Mouse (Mus musculus): ENCODE measurements around the gene Zc3hc1. TPM values are rescaled to one million over a fixed set of nuclear protein-coding genes. Genes with fewer than 3 reads are reported as not detected.

Zc3hc1 gene
- polyA plus RNA-seq (2015; fragmentation: Nextera tagmentation; extraction: Ambion mirVana), result 22.9 and 23.6 TPM in 2 replicates

DNA sequence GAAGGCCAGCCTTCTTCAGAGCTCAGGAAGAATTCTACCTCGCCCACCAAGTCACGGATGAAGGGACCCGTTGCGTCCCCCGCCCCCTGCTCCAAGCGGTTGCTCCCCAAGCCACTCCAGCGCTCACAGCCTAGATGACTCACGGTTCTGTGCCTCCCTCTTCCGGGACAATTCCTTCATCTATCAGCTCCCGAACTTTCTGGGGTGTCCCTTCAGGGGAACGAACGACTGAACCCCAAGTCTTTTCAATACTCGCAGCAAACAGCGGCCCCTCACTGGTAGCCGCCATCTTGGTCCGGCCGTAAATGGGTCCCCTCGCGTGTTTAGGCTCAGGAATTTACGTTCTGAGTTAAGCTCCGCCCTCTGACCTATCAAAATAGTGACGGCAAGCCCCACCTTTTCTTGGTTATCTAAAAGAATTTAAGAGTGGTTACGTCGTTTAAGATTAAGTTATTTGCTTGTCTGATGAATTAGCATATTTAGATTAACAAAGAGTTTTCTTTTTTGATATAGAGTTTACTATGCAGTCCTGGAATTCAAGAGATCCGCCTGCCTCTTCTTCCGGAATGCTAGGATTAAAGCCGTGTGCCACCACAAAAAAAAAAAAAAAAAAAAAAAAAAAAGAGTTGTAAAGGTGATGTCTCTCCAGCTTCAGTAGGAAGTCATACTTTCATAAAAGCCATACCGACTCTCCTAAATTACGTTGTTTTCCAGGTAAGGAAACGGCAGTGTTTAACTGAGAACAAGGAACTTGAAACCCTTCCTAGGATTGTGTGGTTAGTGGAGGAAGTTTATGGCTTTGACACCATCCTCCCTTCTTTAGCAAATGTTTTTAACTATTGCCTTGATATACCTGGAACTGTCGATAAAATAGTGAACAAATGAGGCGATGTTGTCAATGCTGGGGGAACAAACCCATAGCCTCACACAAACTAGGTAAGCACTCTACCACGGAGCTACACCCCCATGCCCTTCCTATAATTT, at the start of gene Zc3hc1:
TSS of gene Zc3hc1 (minus strand) at position 315 of the 984 bp plus-strand sequence.
- Histone ChIP-seq H3K4me3 (ENCODE audit: low read depth, low read length) (peak within 1 kb of the TSS; percentile 80), H3K4me2 (replicated peaks; ENCODE audit: low read depth, low read length) (peak within 1 kb of the TSS; percentile 72), H3K27me3 (replicated peaks; ENCODE audit: insufficient read depth, low read length) (no peaks in the 10 kb centered on the region), H3K36me3 (ENCODE audit: insufficient read depth, low read length) (no peaks in the 10 kb centered on the region), H3K9me3 (ENCODE audit: low read length) (no peaks in the 10 kb centered on the region), H3K27ac (ENCODE audit: low read length) (peak within 1 kb of the TSS; percentile 54), H3K9ac (replicated peaks; ENCODE audit: low read depth) (peak within 1 kb of the TSS; percentile 62), H3K4me1 (ENCODE audit: insufficient read depth, low read depth, low read length) (no peaks in the 10 kb centered on the region)
- DNase-seq (ENCODE audit: low spot score) (peak; percentile 95), ATAC-seq (peak; percentile 93)
- WGBS, result 15% methylated on average over 33 of the region's 33 CpGs
- TF ChIP-seq EP300 (IDR thresholded peaks at IDR 0.05), result 0 out of 2 replicates have a peak, but pooled peaks have one; percentile 31
- no peak for TF ChIP-seq CTCF (IDR thresholded peaks at IDR 0.05)

DNA sequence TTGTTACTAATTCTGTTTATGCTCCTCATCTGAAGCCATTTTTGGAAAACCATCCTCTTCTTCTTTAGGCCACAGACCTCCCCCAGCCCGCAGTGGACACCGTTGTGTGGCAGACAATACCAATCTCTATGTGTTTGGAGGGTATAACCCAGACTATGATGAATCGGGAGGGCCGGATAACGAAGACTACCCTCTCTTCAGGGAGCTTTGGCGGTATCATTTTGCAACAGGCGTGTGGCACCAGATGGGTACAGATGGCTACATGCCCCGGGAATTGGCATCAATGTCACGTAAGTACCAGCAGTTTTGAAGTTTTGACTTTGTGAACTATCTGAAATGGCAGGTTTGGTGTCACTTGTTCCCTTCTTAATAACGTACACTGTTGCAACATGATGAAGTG, 48.7 kb upstream of the Zc3hc1 start:
- peaks cover 13% of the 10 kb centered on the region; the same call in 1 of the 2 replicates for H3K36me3 ChIP-seq (ENCODE audit: insufficient read depth, low read length)
- H3K27ac ChIP-seq (ENCODE audit: low read length), result no peak overlapping the region
- H3K4me3 ChIP-seq (ENCODE audit: low read depth, low read length), result no peak overlapping the region
- WGBS, result 95% methylated on average over 10 of the region's 10 CpGs
- no peak overlapping the region for H3K4me2 ChIP-seq (replicated peaks; ENCODE audit: low read depth, low read length)
- TF ChIP-seq CTCF (IDR thresholded peaks at IDR 0.05) (no peak), EP300 (IDR thresholded peaks at IDR 0.05) (no peak)
- no peak overlapping the region for H3K9ac ChIP-seq (replicated peaks; ENCODE audit: low read depth)
- no peaks in the 10 kb centered on the region for H3K9me3 ChIP-seq (ENCODE audit: low read length)
- DNase-seq (ENCODE audit: low spot score) (no peak), ATAC-seq (no peak)
- H3K4me1 ChIP-seq (ENCODE audit: insufficient read depth, low read depth, low read length), result no peaks in the 10 kb centered on the region
- no peaks in the 10 kb centered on the region for H3K27me3 ChIP-seq (replicated peaks; ENCODE audit: insufficient read depth, low read length)

DNA sequence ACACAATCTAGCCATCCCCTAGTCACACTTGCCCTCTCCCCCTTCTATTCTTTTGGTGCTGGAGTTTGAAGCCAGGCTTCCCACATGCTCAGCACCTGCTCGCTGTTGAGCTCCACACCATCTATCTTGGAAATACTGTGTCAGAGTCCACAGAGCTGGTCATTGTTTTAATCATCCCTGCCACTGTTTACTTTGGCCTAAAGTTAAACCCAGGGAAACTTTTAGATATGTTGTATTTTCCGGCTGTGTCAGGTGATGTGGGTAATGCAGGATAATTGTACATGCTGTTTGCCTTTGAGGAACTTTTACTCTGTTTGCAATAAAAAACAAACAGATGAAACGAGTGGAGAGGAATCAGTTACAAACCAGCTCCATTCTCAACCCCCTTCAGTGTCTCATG, 46.2 kb upstream of the Zc3hc1 start:
- Histone ChIP-seq H3K27me3 (replicated peaks; ENCODE audit: insufficient read depth, low read length) (no peaks in the 10 kb centered on the region), H3K4me3 (ENCODE audit: low read depth, low read length) (no peak overlapping the region), H3K36me3 (ENCODE audit: insufficient read depth, low read length) (0 out of 2 replicates have a peak, but pooled peaks cover 5% of the 10 kb centered on the region), H3K4me2 (replicated peaks; ENCODE audit: low read depth, low read length) (no peak overlapping the region), H3K9me3 (ENCODE audit: low read length) (no peaks in the 10 kb centered on the region), H3K9ac (replicated peaks; ENCODE audit: low read depth) (no peak overlapping the region), H3K4me1 (ENCODE audit: insufficient read depth, low read depth, low read length) (no peaks in the 10 kb centered on the region), H3K27ac (ENCODE audit: low read length) (no peak overlapping the region)
- no peak for ATAC-seq
- WGBS, result 43% methylated on average over 3 of the region's 3 CpGs
- TF ChIP-seq CTCF (IDR thresholded peaks at IDR 0.05), result no peak
- TF ChIP-seq EP300 (IDR thresholded peaks at IDR 0.05), result no peak
- no peak for DNase-seq (ENCODE audit: low spot score)

DNA sequence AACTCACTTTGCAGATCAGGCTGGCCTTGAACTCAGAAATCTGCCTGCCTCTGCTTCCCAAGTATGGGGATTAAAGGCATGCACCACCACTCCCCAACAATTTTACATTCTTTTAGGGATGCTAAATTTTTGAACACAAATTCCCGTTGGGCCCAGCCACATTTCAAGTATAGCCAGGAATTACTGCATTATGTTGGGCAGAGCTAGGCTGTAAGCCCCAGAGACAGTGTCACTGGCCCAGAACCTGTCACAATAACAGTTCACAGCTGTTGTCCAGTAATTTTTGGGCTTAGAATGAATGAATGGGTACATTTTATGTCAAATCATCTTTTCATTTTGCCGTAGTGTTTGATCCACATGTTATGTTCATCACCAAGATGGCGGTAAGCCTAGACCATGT, 45.6 kb upstream of the Zc3hc1 start:
- H3K36me3 ChIP-seq (ENCODE audit: insufficient read depth, low read length), result no peaks in the 10 kb centered on the region
- no peak overlapping the region for H3K4me3 ChIP-seq (ENCODE audit: low read depth, low read length)
- no peak overlapping the region for H3K4me2 ChIP-seq (replicated peaks; ENCODE audit: low read depth, low read length)
- ATAC-seq (no peak), DNase-seq (ENCODE audit: low spot score) (no peak)
- no peak overlapping the region for H3K27ac ChIP-seq (ENCODE audit: low read length)
- no peaks in the 10 kb centered on the region for H3K4me1 ChIP-seq (ENCODE audit: insufficient read depth, low read depth, low read length)
- WGBS, result 84% methylated on average over 3 of the region's 3 CpGs
- H3K9ac ChIP-seq (replicated peaks; ENCODE audit: low read depth), result no peak overlapping the region
- H3K27me3 ChIP-seq (replicated peaks; ENCODE audit: insufficient read depth, low read length), result no peaks in the 10 kb centered on the region
- no peak for TF ChIP-seq EP300 (IDR thresholded peaks at IDR 0.05)
- TF ChIP-seq CTCF (IDR thresholded peaks at IDR 0.05), result no peak
- H3K9me3 ChIP-seq (ENCODE audit: low read length), result no peaks in the 10 kb centered on the region

DNA sequence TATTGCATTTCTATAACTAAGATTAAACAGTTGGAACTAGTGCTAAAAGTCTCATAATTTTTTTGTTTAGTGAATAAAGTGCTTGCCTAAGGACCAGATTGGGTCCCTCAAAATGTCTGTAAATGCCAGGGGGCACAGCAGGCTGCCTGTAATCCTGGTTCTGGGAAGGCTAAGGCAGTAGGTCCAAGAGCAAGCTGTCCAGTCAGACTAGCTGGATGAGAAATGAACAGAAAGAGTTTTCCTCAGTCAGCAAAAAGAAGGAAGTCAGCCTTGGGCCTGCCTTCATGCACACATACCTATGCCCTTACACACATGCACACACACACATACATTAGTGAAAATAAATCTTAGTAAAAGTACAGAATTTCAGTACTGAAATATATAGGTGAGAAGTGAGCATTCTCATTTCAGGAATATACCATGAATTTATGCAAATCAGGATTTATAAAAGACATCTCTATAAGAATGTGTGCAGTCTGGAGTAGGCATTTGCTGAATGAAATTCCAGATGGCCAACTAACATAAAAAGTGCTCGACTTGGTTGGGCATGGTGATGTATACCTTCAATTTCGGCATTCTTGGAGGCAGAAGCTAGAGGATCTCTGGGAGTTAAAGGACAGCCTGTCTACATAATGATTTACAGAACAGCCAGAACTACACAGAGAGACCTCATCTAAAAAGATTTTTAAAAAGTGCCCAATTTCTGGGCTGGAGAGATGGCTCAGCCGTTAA, 41.8 kb upstream of the Zc3hc1 start:
- WGBS, result 40% methylated on average over 3 of the region's 3 CpGs
- H3K4me2 ChIP-seq (replicated peaks; ENCODE audit: low read depth, low read length), result no peak overlapping the region
- TF ChIP-seq EP300 (IDR thresholded peaks at IDR 0.05), result no peak
- TF ChIP-seq CTCF (IDR thresholded peaks at IDR 0.05), result no peak
- H3K27ac ChIP-seq (ENCODE audit: low read length), result no peak overlapping the region
- ATAC-seq (no peak), DNase-seq (ENCODE audit: low spot score) (no peak)
- no peak overlapping the region for H3K9ac ChIP-seq (replicated peaks; ENCODE audit: low read depth)
- no peaks in the 10 kb centered on the region for H3K4me1 ChIP-seq (ENCODE audit: insufficient read depth, low read depth, low read length)
- H3K4me3 ChIP-seq (ENCODE audit: low read depth, low read length), result no peak overlapping the region
- no peaks in the 10 kb centered on the region for H3K9me3 ChIP-seq (ENCODE audit: low read length)
- no peaks in the 10 kb centered on the region for H3K27me3 ChIP-seq (replicated peaks; ENCODE audit: insufficient read depth, low read length)
- no peaks in the 10 kb centered on the region for H3K36me3 ChIP-seq (ENCODE audit: insufficient read depth, low read length)

DNA sequence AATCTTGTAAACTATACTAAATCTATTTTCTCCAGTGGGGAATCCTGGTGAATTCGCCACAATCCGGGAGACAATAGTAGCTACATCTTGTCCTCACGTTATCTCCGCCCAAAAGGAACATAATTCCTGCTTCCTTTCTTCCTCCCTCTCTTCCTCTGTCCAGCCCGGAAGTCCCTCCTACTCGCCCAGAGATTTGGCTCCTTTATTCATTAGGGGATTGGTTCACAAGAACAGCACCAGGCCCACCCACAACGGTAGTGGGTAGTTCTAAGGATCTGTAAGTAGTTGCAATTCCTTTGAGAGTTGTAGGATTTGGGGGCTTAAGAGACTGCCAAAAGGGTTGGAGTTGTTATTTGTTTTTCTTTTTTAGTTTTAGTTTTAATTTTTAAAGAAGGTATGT, 26.0 kb upstream of the Zc3hc1 start:
- no peak overlapping the region for H3K27ac ChIP-seq (ENCODE audit: low read length)
- H3K4me2 ChIP-seq (replicated peaks; ENCODE audit: low read depth, low read length), result no peak overlapping the region
- no peak for DNase-seq (ENCODE audit: low spot score)
- no peak overlapping the region for H3K4me3 ChIP-seq (ENCODE audit: low read depth, low read length)
- no peaks in the 10 kb centered on the region for H3K36me3 ChIP-seq (ENCODE audit: insufficient read depth, low read length)
- ATAC-seq, result no peak
- H3K9me3 ChIP-seq (ENCODE audit: low read length), result no peaks in the 10 kb centered on the region
- no peaks in the 10 kb centered on the region for H3K4me1 ChIP-seq (ENCODE audit: insufficient read depth, low read depth, low read length)
- no peak overlapping the region for H3K9ac ChIP-seq (replicated peaks; ENCODE audit: low read depth)
- H3K27me3 ChIP-seq (replicated peaks; ENCODE audit: insufficient read depth, low read length), result no peaks in the 10 kb centered on the region
- no peak for TF ChIP-seq EP300 (IDR thresholded peaks at IDR 0.05)
- TF ChIP-seq CTCF (IDR thresholded peaks at IDR 0.05), result no peak
- 82% methylated on average over 7 of the region's 7 CpGs for WGBS
